8 mouse cellular contexts compared by ENCODE assay signal in genomic region chr16:95728453-95729435, GRCm38 (mm10). TPM values are rescaled to one million over a fixed set of nuclear protein-coding genes. Genes with fewer than 3 reads are reported as not detected.
DNase-seq lines count a peak whose midpoint lies in the region; ATAC-seq and TF ChIP-seq lines count a peak whose summit lies in the region.

No protein-coding gene starts in this region.

- no peaks in the 10 kb centered on the region for H3K4me1 ChIP-seq in liver, embryonic 12.5 days
- H3K4me1 ChIP-seq in bone marrow, adult 2 months (ENCODE audit: control insufficient read depth, insufficient read depth, low read length) = peaks cover 2% of the 10 kb centered on the region
- no peaks in the 10 kb centered on the region for H3K4me1 ChIP-seq in stomach, postnatal 0 days (replicated peaks; ENCODE audit: control insufficient read depth, insufficient read depth)

- no peaks in the 10 kb centered on the region for H3K36me3 ChIP-seq in liver, embryonic 12.5 days
- no peaks in the 10 kb centered on the region for H3K36me3 ChIP-seq in stomach, postnatal 0 days (ENCODE audit: control insufficient read depth, insufficient read depth, low read length)

- no peaks in the 10 kb centered on the region for H3K9me3 ChIP-seq in liver, embryonic 12.5 days (replicated peaks)
- H3K9me3 ChIP-seq in stomach, postnatal 0 days (ENCODE audit: control insufficient read depth, low read length) = no peaks in the 10 kb centered on the region

- DNase-seq in liver = peak; percentile 26
- peak; percentile 41 for DNase-seq in heart, postnatal 4 days
- DNase-seq in lung, postnatal 25 days (ENCODE audit: low spot score) = peak; percentile 92
- DNase-seq in stomach, postnatal 0 days (ENCODE audit: low spot score) = no peak
- no peak for DNase-seq in right cerebral cortex, postnatal 36 days (ENCODE audit: low spot score in 2 of 2)
- DNase-seq in cerebellum, adult 11 months = no peak

- peaks cover 5% of the 10 kb centered on the region; the same call in 1 of the 2 replicates for H3K27me3 ChIP-seq in liver, embryonic 12.5 days (replicated peaks)
- H3K27me3 ChIP-seq in stomach, postnatal 0 days (ENCODE audit: control insufficient read depth, insufficient read depth, low read length) = no peaks in the 10 kb centered on the region

- WGBS in liver, embryonic 12.5 days (ENCODE audit: insufficient replicate concordance) = 68% methylated on average over 10 of the region's 10 CpGs
- 20% methylated on average over 10 of the region's 10 CpGs for WGBS in bone marrow, adult 2 months
- 46% methylated on average over 10 of the region's 10 CpGs for WGBS in stomach, postnatal 0 days

- H3K9ac ChIP-seq in liver, embryonic 12.5 days = no peak overlapping the region
- H3K9ac ChIP-seq in stomach, postnatal 0 days (ENCODE audit: low read length) = no peak overlapping the region

- H3K27ac ChIP-seq in liver, embryonic 12.5 days = no peak overlapping the region
- peak overlapping the region; percentile 78 for H3K27ac ChIP-seq in bone marrow, adult 2 months (ENCODE audit: control insufficient read depth, insufficient read depth, low read depth, low read length, poor library complexity)
- H3K27ac ChIP-seq in stomach, postnatal 0 days (replicated peaks) = no peak overlapping the region

- peak; percentile 79 for TF ChIP-seq EP300 in stomach, postnatal 0 days (optimal IDR thresholded peaks at IDR 0.05)

- ATAC-seq in liver, embryonic 12.5 days = no peak
- peak; percentile 80 for ATAC-seq in stomach, postnatal 0 days (ENCODE audit: low FRiP score, low TSS enrichment)

- TF ChIP-seq POLR2A in bone marrow, adult 2 months (IDR thresholded peaks at IDR 0.05; ENCODE audit: borderline replicate concordance, control insufficient read depth, low read depth, low read length) = no peak

- H3K4me2 ChIP-seq in liver, embryonic 12.5 days = no peak overlapping the region
- H3K4me2 ChIP-seq in stomach, postnatal 0 days (replicated peaks; ENCODE audit: low read depth) = no peak overlapping the region

- H3K4me3 ChIP-seq in liver, embryonic 12.5 days = no peak overlapping the region
- H3K4me3 ChIP-seq in bone marrow, adult 2 months (replicated peaks; ENCODE audit: control insufficient read depth, low read depth, low read length) = peak overlapping the region; percentile 37
- H3K4me3 ChIP-seq in stomach, postnatal 0 days (ENCODE audit: low read depth, low read length) = no peak overlapping the region

- peak; percentile 20; the same call in 1 of the 2 replicates for TF ChIP-seq CTCF in bone marrow, adult 2 months (IDR thresholded peaks at IDR 0.05; ENCODE audit: control insufficient read depth, insufficient read depth, low read length)
- no peak for TF ChIP-seq CTCF in stomach, postnatal 0 days (IDR thresholded peaks at IDR 0.05; ENCODE audit: low read depth)

RNA-seq across cellular contexts. Expression of gene Ets2, which starts 26.9 kb away (rescaled TPM):
- polyA plus RNA-seq in liver, embryonic 12.5 days (2016; fragmentation: Nextera tagmentation; extraction: Ambion mirVana) = 18.6 and 19.7 TPM in 2 replicates
- 5.5 and 12.0 TPM in 2 replicates for polyA plus RNA-seq in bone marrow, adult 2 months (2011; ENCODE audit: insufficient read depth, insufficient read length, low replicate concordance, missing spikeins)
- 100 to 1,000 TPM; 106 to 110 TPM for total RNA-seq in heart, postnatal 4 days (2021)
- polyA plus RNA-seq in stomach, postnatal 0 days (2015; fragmentation: Nextera tagmentation; extraction: Ambion mirVana) = 35.1 and 38.1 TPM in 2 replicates

Comparison
In these comparisons a context has a peak if more than half of its experiments do, and no peak if none do; other contexts are left out.
1. DNase-seq: peak in liver (single experiment), heart, postnatal 4 days (single experiment) and lung, postnatal 25 days (single experiment); none in stomach, postnatal 0 days (single experiment), right cerebral cortex, postnatal 36 days (0 of 2) and cerebellum, adult 11 months (single experiment).